Mouse (Mus musculus) C2C12 (cell line): ENCODE measurements around the gene Acp6.

Experiments
- CEBPB ChIP-seq: IDR thresholded peaks from one replicate; pipeline ENCODE4 v1.6.1; 2011; ENCODE audit warnings: low read depth, mild to moderate bottlenecking, control low read depth, moderate library complexity
- CTCF ChIP-seq: IDR thresholded peaks from one replicate; pipeline ENCODE4 v1.5.1; 2011; ENCODE audit not compliant: control insufficient read depth, insufficient read depth, insufficient read length
- MAX ChIP-seq: IDR thresholded peaks from one replicate; pipeline ENCODE4 v1.6.1; 2011; ENCODE audit warnings: mild to moderate bottlenecking, control low read depth
- MYOD1 ChIP-seq: IDR thresholded peaks from one replicate; pipeline ENCODE4 v1.6.1; 2011; ENCODE audit warnings: low read depth; ENCODE audit not compliant: control insufficient read depth, insufficient read length
- MYOG ChIP-seq: IDR thresholded peaks from one replicate; pipeline ENCODE4 v1.6.1; 2011; ENCODE audit not compliant: control insufficient read depth, insufficient read length; ENCODE audit errors: extremely low read depth
- USF1 ChIP-seq: IDR thresholded peaks from one replicate; pipeline ENCODE4 v1.6.1; 2011; ENCODE audit warnings: low read depth, mild to moderate bottlenecking, control low read depth, moderate library complexity

- TF ChIP-seq MYOG (no peak), CTCF (no peak), MYOD1 (no peak), USF1 (no peak), CEBPB (no peak), MAX (no peak)
These were observed 1.4 kb downstream of the Acp6 start for GRCm38 (mm10) chr3:97159986-97160385.
